Mouse (Mus musculus) midbrain, embryonic 10.5 days (tissue): ENCODE results near the gene Dock9. TPM values are rescaled to one million over a fixed set of nuclear protein-coding genes. Genes with fewer than 3 reads are reported as not detected.

Experiments used
- DNase-seq: peaks from one replicate; pipeline ENCODE4 v3.0.0-alpha.2; 2017; ENCODE audit warnings: low spot score
- H3K27ac ChIP-seq: fragments of 300-500 bp; sonication (generic); replicated peaks from 2 replicates; pipeline ENCODE4 v1.5.1; 2016; ENCODE audit warnings: mild to moderate bottlenecking
- H3K27me3 ChIP-seq: fragments of 300-500 bp; sonication (generic); 2 replicates; pipeline ENCODE4 v1.6.1; 2016; ENCODE audit warnings: low read depth, mild to moderate bottlenecking; ENCODE audit not compliant: poor library complexity, severe bottlenecking
- H3K36me3 ChIP-seq: fragments of 300-500 bp; sonication (generic); 2 replicates; pipeline ENCODE4 v1.6.1; 2016; ENCODE audit warnings: mild to moderate bottlenecking, moderate library complexity
- H3K4me1 ChIP-seq: fragments of 300-500 bp; sonication (generic); 2 replicates; pipeline ENCODE4 v1.6.1; 2016
- H3K4me3 ChIP-seq: fragments of 300-500 bp; sonication (generic); 2 replicates; pipeline ENCODE4 v1.5.1; 2016; ENCODE audit warnings: mild to moderate bottlenecking, moderate library complexity
- H3K9me3 ChIP-seq: fragments of 300-500 bp; sonication (generic); replicated peaks from 2 replicates; pipeline ENCODE4 v1.6.1; 2016; ENCODE audit warnings: mild to moderate bottlenecking
- WGBS: fragments of 180-500 bp; shearing (Covaris S2); methylation state at CpG from one replicate; pipeline ENCODE4 v1.1.7; 2016; 5-methylcytosine and 5-hydroxymethylcytosine counted together
- polyA plus RNA-seq: library from polyadenylated mRNA; unstranded; fragments of >200 nt; fragmentation: Nextera tagmentation; extraction: Ambion mirVana; gene quantifications from 2 replicates; pipeline ENCODE4 v1.2.1, GENCODE M21; 2016

Gene Dock9
- polyA plus RNA-seq, 1 experiment from 2014 or later = 2.1 TPM

DNA sequence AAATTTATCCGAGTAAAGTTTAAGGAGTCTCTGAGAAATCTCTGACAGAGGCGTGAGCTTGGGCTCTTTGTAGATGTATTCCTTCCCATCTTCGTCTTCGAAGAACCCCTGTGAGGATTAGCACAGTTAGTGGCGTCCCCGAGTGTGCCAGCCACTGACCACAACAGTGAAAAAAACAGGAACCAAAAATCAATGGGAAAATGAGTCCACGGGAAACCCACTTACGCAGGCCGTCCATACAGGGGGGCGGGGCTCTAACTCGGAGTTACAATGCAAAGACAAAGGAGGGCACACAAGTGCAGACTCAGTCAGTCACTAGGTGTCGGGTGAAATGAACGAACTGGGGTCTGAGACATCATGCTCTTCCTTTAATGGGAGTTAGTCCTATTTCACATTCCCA is 238.6 kb downstream of the Dock9 start:
- no peaks in the 10 kb centered on the region for H3K9me3 ChIP-seq
- 86% methylated on average over 13 of the region's 13 CpGs for WGBS
- no peak for DNase-seq
- H3K27ac ChIP-seq = no peak overlapping the region
- no peaks in the 10 kb centered on the region for H3K27me3 ChIP-seq
- peaks cover 8% of the 10 kb centered on the region for H3K4me1 ChIP-seq
- no peak overlapping the region for H3K4me3 ChIP-seq
- no peaks in the 10 kb centered on the region; the same call in 1 of the 2 replicates for H3K36me3 ChIP-seq

DNA sequence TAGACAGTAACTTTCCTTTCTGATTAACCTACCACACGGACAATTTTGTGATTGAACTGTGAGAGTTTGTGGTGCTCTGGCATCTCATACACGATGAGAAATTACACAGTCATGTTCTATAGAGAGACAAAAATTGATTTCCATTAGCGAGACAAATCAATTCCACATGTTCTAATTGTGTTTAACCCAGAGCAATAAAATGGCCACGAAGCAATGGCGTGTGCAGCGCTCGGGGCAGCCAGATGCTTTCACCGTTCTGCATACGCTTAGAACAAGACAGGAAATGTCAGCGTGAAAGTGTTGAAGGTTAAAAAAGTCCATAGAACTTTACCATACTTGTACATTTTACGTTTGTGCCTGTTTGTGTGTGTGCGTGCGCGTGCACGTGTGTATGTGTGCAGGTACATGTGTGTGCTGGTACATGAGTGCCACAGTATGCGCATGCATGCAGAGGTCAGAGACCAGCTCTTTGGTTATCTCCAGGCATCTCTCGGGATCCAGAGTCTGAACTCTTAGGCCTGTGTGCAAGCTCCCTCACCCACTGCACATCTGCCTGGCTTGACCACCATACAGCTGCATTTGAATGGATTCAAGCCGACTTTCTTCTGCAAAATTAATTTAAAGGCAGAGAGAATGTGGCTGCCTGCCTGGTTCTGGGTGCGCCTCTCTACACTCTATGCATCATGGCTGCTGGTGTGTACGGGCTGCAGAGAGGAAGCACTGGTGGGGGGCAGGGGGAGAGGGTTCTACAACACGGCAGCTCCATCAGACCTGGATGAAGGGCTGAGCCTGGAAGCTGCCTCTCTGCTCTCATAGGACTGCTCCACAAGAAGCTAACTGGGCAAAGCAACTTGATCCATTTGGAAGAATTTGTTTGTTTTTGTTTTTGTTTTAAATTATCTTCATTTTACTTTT is 241.0 kb downstream of the Dock9 start:
- DNase-seq = no peak
- Histone ChIP-seq H3K4me1 (peaks cover 6% of the 10 kb centered on the region; the same call in 1 of the 2 replicates), H3K27me3 (no peaks in the 10 kb centered on the region), H3K9me3 (no peaks in the 10 kb centered on the region), H3K4me3 (no peak overlapping the region), H3K27ac (no peak overlapping the region; the same call in 1 of the 2 replicates), H3K36me3 (no peaks in the 10 kb centered on the region; the same call in 1 of the 2 replicates)
- 89% methylated on average over 21 of the region's 21 CpGs for WGBS

DNA sequence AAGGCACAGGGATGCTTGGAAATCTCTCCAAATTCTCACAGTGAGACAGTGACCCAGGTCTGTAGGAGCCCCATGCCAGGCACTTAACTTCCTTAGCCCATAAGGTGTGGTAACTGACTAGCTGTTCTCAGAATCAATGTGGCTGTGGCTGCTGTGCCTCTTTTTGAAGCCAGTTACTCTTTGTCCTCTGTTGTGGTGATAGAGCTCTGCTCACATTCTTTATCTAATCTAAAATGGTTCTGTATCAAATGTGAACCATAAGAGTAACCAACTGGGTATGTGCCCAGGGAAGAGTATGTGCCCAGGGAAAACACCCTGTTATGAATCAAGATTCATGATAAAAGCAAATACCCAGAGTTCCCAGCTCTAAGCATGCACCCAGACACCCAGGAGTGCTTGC is 243.9 kb downstream of the Dock9 start:
- Histone ChIP-seq H3K4me3 (no peak overlapping the region), H3K4me1 (peaks cover 6% of the 10 kb centered on the region; the same call in 1 of the 2 replicates), H3K27ac (no peak overlapping the region), H3K36me3 (0 out of 2 replicates have a peak, but pooled peaks cover 2% of the 10 kb centered on the region), H3K27me3 (no peaks in the 10 kb centered on the region), H3K9me3 (no peaks in the 10 kb centered on the region)
- no peak for DNase-seq

DNA sequence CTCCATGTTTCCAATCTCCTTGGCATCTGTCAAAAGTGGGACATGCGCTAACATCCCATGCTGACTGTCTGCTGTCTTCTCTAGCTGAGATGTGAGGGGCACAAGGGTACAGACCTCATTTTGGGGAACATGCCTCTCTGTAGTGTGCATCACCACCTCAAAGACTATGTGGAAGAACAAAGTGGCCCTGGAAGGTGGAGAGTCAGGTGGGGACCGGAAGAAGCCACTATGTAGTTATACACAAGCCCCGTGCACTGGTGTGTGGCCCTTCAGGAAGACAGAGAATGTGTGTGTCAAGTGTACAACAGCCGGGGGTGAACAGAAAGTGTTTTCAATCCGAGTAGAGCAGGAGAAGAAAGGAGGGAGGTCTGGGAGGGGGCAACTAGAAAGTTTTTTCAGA is 245.1 kb downstream of the Dock9 start:
- Histone ChIP-seq H3K27ac (no peak overlapping the region), H3K4me1 (peaks cover 11% of the 10 kb centered on the region), H3K4me3 (no peak overlapping the region), H3K27me3 (no peaks in the 10 kb centered on the region), H3K9me3 (no peaks in the 10 kb centered on the region), H3K36me3 (0 out of 2 replicates have a peak, but pooled peaks cover 2% of the 10 kb centered on the region)
- no peak for DNase-seq
- 78% methylated on average over 5 of the region's 5 CpGs for WGBS

DNA sequence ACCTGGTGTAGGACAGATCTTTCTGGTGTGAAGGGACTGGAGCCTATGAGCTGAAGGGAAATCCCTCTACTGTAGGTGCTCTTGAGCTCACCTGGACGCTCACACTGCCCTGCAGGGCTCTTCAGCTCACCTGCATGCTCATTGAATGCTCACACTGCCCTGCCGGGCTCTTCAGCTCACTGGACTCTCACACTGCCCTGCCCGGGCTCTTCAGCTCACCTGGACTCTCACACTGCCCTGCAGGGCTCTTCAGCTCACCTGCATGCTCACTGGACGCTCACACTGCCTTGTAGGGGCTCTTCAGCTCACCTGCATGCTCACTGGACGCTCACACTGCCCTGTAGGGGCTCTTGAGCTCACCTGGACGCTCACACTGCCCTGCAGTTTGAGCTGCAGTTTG is 247.8 kb downstream of the Dock9 start:
- WGBS = 75% methylated on average over 6 of the region's 6 CpGs
- no peak for DNase-seq
- Histone ChIP-seq H3K36me3 (0 out of 2 replicates have a peak, but pooled peaks cover 2% of the 10 kb centered on the region), H3K4me3 (no peak overlapping the region), H3K27ac (no peak overlapping the region), H3K9me3 (no peaks in the 10 kb centered on the region), H3K27me3 (no peaks in the 10 kb centered on the region), H3K4me1 (peaks cover 10% of the 10 kb centered on the region)

DNA sequence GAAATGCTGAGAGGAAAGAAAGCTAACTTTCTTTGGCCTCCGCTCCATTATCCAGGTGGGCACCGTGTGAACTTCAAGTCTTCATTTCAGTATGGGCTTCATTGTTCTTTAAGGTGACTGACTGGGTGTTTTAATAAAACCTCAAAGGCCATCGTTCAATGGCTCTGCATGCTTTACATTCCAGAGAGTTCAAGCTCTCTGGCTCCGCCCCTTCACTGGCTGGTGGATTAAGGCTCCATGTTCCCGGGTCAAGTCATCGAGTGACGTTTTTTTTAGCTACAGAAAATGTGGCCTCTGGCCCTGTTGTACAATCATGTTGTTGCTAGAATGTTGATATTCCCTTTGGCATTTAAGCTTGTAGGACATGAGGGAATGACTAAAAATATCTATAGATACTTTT is 249.9 kb downstream of the Dock9 start:
- 0 out of 2 replicates have a peak overlapping the region, but pooled peaks have one; percentile 46 for H3K27ac ChIP-seq
- DNase-seq = peak; percentile 28
- 43% methylated on average over 7 of the region's 7 CpGs for WGBS

DNA sequence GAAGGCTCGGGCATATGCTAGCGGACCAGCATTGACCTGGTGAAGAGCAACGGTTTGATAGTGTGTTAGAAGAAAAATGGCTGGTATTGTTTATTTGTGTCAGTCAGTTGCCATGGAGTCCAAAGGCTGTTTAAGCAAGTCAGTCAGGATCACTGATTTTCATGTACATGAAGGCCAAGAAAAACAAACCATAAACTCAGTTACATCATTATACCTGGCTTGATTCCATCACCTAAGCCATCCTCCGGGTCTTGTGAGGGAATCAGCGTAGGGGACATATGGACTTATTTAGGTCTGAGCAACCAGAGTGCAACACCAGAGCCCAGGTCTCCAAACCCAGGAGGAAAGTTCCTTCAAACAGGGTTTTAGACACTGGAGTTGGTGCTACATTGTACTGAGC is 251.0 kb downstream of the Dock9 start:
- Histone ChIP-seq H3K9me3 (no peaks in the 10 kb centered on the region), H3K36me3 (0 out of 2 replicates have a peak, but pooled peaks cover 2% of the 10 kb centered on the region), H3K4me1 (peaks cover 10% of the 10 kb centered on the region), H3K27ac (no peak overlapping the region), H3K27me3 (no peaks in the 10 kb centered on the region), H3K4me3 (no peak overlapping the region)
- DNase-seq = no peak
- WGBS = 97% methylated on average over 5 of the region's 5 CpGs

More for the DNA sequence above, 249.9 kb downstream of the Dock9 start:
- Histone ChIP-seq H3K4me1 (peaks cover 10% of the 10 kb centered on the region), H3K9me3 (no peaks in the 10 kb centered on the region), H3K27me3 (no peaks in the 10 kb centered on the region), H3K36me3 (0 out of 2 replicates have a peak, but pooled peaks cover 2% of the 10 kb centered on the region), H3K4me3 (no peak overlapping the region)

DNA sequence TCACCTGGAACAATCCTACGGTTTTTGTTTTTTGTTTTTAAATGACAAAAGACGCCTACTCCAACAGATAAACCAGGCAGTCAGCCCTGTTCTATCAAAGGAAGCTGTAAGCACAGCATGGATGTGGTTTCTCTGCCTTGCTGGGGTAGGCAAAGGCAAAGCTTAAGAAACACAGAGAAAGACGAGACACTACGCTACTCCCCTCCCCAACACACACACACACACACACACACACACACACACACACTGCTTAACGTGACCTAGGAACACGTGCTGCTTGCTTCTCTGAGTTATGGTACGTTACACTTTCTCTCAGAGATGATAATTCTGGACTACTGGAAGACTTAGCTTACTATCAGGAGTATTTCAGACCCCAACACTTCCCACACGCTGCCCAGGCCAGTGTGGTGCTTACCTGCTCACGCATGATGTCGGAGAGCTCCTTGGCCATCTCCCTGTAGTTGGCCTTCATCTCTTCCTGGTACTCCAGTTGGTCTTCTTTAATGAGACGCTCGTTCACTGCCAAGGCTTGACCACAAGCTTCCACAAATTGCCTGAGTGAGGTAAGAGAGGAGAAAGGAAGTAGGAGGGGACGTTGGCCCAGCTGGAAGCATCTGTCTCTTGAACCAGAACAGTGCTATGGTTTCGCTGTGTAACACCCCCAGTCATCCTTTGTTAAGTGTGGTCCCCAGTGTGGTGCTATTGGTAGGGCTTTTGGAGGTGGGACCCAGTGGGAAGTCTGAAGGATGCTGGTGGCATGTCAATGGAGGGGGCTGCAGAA is 251.9 kb downstream of the Dock9 start:
- H3K27ac ChIP-seq = no peak overlapping the region
- H3K9me3 ChIP-seq = no peaks in the 10 kb centered on the region
- 88% methylated on average over 14 of the region's 14 CpGs for WGBS
- no peaks in the 10 kb centered on the region for H3K27me3 ChIP-seq
- H3K4me1 ChIP-seq = peaks cover 10% of the 10 kb centered on the region
- 0 out of 2 replicates have a peak, but pooled peaks cover 2% of the 10 kb centered on the region for H3K36me3 ChIP-seq
- no peak for DNase-seq
- no peak overlapping the region for H3K4me3 ChIP-seq

DNA sequence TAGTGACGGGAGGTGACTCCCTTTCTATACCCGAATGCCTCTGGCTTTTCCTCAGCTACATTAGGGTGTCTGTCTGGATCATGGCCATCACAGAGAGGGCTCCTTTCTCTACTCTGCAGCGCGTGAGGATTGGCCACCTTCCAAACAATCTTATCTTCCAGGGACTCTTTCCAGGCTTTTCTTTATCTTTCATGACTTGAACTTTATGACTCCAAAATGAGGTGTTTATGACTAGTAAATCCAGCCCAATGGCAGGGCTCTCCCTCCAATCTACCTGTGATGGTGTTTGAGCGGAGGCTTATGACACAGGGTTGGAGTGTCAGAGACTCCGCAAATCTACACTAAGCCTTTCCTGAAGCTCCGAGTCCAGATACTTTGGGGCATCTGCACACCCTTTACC is 256.4 kb downstream of the Dock9 start:
- Histone ChIP-seq H3K4me1 (no peaks in the 10 kb centered on the region), H3K9me3 (no peaks in the 10 kb centered on the region; the same call in 1 of the 2 replicates), H3K27ac (no peak overlapping the region), H3K27me3 (no peaks in the 10 kb centered on the region), H3K36me3 (no peaks in the 10 kb centered on the region), H3K4me3 (no peak overlapping the region)
- no peak for DNase-seq
- WGBS = 97% methylated on average over 7 of the region's 7 CpGs

DNA sequence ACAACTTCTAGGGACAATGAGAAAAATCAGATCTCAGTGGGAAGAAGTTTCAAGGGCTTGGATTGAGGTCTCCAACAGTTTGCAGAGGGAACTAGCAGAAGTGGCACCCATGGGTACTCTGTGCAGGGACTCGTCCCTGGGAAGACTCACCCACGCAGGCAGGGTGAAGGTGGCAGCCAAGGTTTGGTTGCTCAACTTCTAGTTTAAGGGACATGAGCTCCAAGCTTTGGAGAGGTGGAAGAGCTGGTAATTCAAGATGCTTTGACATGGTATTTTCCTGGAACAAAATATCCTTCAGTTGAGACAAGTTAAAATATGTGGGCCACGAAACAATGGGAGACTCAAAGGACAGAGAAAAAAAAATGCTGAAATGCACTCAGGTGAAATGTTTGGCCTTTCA is 263.1 kb downstream of the Dock9 start:
- Histone ChIP-seq H3K4me1 (no peaks in the 10 kb centered on the region), H3K9me3 (no peaks in the 10 kb centered on the region; the same call in 1 of the 2 replicates), H3K27ac (no peak overlapping the region), H3K27me3 (no peaks in the 10 kb centered on the region), H3K36me3 (no peaks in the 10 kb centered on the region), H3K4me3 (no peak overlapping the region)
- 92% methylated on average over 3 of the region's 3 CpGs for WGBS
- no peak for DNase-seq

DNA sequence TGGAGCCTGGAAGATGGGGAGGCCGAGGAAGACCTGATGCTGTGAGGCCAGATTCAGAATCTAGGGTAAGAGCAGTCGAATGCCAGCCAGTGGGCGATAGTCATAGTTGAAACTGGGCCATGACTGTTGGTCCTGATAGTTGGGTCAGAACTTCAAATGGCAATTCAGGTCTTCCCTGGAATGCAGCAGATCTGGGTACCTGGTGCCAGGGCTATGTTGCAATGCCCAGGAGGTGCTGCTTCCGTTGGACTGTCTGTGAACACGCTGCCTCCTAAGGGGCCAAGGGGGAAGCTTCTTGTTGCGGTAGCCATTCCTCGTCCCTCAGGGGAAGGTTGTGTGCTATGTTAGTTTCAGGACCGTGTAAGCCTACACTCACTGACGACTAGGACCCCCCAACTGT is 266.8 kb downstream of the Dock9 start:
- Histone ChIP-seq H3K4me3 (no peak overlapping the region), H3K4me1 (no peaks in the 10 kb centered on the region), H3K9me3 (no peaks in the 10 kb centered on the region), H3K27ac (no peak overlapping the region), H3K36me3 (no peaks in the 10 kb centered on the region), H3K27me3 (no peaks in the 10 kb centered on the region)
- 88% methylated on average over 9 of the region's 9 CpGs for WGBS
- no peak for DNase-seq

DNA sequence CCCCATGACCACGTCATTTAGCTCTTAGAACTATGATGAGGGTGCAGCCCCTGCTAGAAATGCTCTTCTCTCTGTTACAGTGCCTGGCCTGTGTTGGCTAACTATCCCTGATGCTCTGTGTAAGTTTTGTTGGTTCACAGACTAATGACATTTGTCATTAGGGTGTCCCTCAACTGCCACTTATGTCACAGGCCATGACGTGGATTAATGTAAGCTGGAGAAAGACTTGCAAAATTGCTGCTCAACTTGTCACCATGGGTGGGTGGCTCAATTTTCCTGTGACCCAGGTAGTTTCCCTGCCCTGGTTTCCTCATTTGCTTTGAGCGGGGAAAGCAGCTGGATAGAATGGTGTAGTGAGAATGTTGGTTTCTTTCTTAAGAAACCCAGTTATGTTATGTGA is 269.8 kb downstream of the Dock9 start:
- no peak for DNase-seq
- H3K36me3 ChIP-seq = no peaks in the 10 kb centered on the region

More for the DNA sequence above, 269.8 kb downstream of the Dock9 start:
- no peak overlapping the region for H3K27ac ChIP-seq
- no peaks in the 10 kb centered on the region for H3K27me3 ChIP-seq
- no peaks in the 10 kb centered on the region for H3K4me1 ChIP-seq
- H3K9me3 ChIP-seq = no peaks in the 10 kb centered on the region
- H3K4me3 ChIP-seq = no peak overlapping the region
- WGBS = 89% methylated on average over 3 of the region's 3 CpGs
